ENCODE assay signal across 13 mouse cellular contexts in the genomic region with DNA sequence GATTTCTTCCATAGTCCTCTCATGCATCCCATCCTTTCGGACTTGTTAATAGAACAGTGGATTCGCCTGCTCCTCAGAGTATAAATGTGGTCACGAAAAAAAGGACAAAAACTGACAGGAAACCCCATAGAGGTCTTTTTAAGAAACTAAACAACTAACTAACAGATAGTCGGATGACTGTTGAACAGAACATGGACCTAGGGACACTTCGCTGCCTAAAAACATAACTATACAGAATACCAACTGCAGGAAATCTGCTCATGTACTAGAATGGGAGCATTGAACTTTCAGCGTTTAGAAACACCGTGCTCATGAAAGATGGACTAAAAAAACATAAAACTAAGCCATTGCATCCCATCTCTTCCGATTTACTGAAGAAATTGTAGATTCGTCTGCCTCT. TPM values are rescaled to one million over a fixed set of nuclear protein-coding genes. Genes with fewer than 3 reads are reported as not detected.
"Had no signal": no experiment of that assay in that cellular context is flagged by ENCODE, and none has a peak within 500 bp of the region (broad histone marks: within the 10 kb centered on the region; RNA-seq: fewer than 3 reads in every experiment).

No protein-coding gene starts in this region.

RNA-seq across cellular contexts. Expression of a gene that starts 2.2 kb away (rescaled TPM):
- polyA plus RNA-seq: kidney, embryonic 15.5 days; limb, embryonic 12.5 days; limb, embryonic 15.5 days; liver, embryonic 11.5 days; liver, embryonic 14.5 days; liver, postnatal 0 days; lung, embryonic 14.5 days; lung, postnatal 0 days; midbrain, embryonic 13.5 days; midbrain, postnatal 0 days; neural tube, embryonic 13.5 days; stomach, embryonic 15.5 days; thymus, postnatal 0 days had no signal

RNA-seq across cellular contexts. Expression of a gene that starts 27.4 kb away (rescaled TPM):
- polyA plus RNA-seq: limb, embryonic 12.5 days; liver, embryonic 11.5 days; lung, embryonic 14.5 days; midbrain, embryonic 13.5 days; midbrain, postnatal 0 days had no signal
